In genomic region chr8:64023579-64023978, GRCm38 (mm10) we compare ENCODE assay signal across 10 mouse cellular contexts.
DNase-seq lines count a peak whose midpoint lies in the region; ATAC-seq lines count a peak whose summit lies in the region.
"Had no signal": no experiment of that assay in that cellular context is flagged by ENCODE, and none has a peak within 500 bp of the region (broad histone marks: within the 10 kb centered on the region; RNA-seq: fewer than 3 reads in every experiment).

No protein-coding gene starts in this region.

- no peak overlapping the region for H3K4me2 ChIP-seq in kidney, embryonic 16.5 days (replicated peaks; ENCODE audit: low read depth, low read length)
- H3K4me2 ChIP-seq: hindbrain, embryonic 15.5 days had no signal

- H3K9ac ChIP-seq in kidney, embryonic 16.5 days (replicated peaks; ENCODE audit: low read length) = no peak overlapping the region
- H3K9ac ChIP-seq: hindbrain, embryonic 15.5 days had no signal

- no peak overlapping the region for H3K27ac ChIP-seq in kidney, embryonic 16.5 days (ENCODE audit: low read length)
- H3K27ac ChIP-seq: hindbrain, embryonic 15.5 days had no signal

- WGBS in kidney, embryonic 16.5 days = 37% methylated on average over 5 of the region's 5 CpGs

- no peaks in the 10 kb centered on the region for H3K4me1 ChIP-seq in kidney, embryonic 16.5 days (ENCODE audit: insufficient read depth, low read length)
- H3K4me1 ChIP-seq: hindbrain, embryonic 15.5 days; megakaryocyte, embryonic 14.5 days had no signal

- DNase-seq in kidney, postnatal 14 days = peak; percentile 9
- DNase-seq in MN1 (ENCODE audit: low spot score) = peak; percentile 20
- peak; percentile 13 for DNase-seq in embryo, embryonic 11.5 days (ENCODE audit: low read depth, low spot score)
- peak; percentile 28 for DNase-seq in mesoderm, embryonic 11.5 days (ENCODE audit: low read depth, low spot score)
- DNase-seq in adrenal gland, adult 18-20 months (ENCODE audit: low spot score in 2 of 2) = no peak

- ATAC-seq in kidney, embryonic 16.5 days (ENCODE audit: low FRiP score, low TSS enrichment) = no peak
- no peak for ATAC-seq in monocyte, adult 5-6 weeks (replicated peaks; ENCODE audit: insufficient number of reproducible peaks, low FRiP score, low TSS enrichment, poor library complexity, severe bottlenecking)
- no peak for ATAC-seq in frontal cortex, adult (ENCODE audit: low TSS enrichment)

- H3K36me3 ChIP-seq in kidney, embryonic 16.5 days (ENCODE audit: insufficient read depth, low read length) = no peaks in the 10 kb centered on the region
- H3K36me3 ChIP-seq: hindbrain, embryonic 15.5 days had no signal

- no peak overlapping the region for H3K4me3 ChIP-seq in kidney, embryonic 16.5 days (ENCODE audit: low read length)
- H3K4me3 ChIP-seq: hindbrain, embryonic 15.5 days; megakaryocyte, embryonic 14.5 days had no signal

- H3K27me3 ChIP-seq in kidney, embryonic 16.5 days (ENCODE audit: insufficient read depth, low read length) = no peaks in the 10 kb centered on the region
- H3K27me3 ChIP-seq: hindbrain, embryonic 15.5 days; megakaryocyte, embryonic 14.5 days had no signal

- H3K9me3 ChIP-seq in kidney, embryonic 16.5 days (ENCODE audit: low read length) = no peaks in the 10 kb centered on the region
- H3K9me3 ChIP-seq: hindbrain, embryonic 15.5 days; megakaryocyte, embryonic 14.5 days had no signal

Comparison
In these comparisons a context has a peak if more than half of its experiments do, and no peak if none do; other contexts are left out.
1. DNase-seq: peak in kidney, postnatal 14 days (single experiment), MN1 (single experiment), embryo, embryonic 11.5 days (single experiment) and mesoderm, embryonic 11.5 days (single experiment); none in adrenal gland, adult 18-20 months (0 of 2).